ENCODE assay signal across 8 mouse cellular contexts in the genomic region with DNA sequence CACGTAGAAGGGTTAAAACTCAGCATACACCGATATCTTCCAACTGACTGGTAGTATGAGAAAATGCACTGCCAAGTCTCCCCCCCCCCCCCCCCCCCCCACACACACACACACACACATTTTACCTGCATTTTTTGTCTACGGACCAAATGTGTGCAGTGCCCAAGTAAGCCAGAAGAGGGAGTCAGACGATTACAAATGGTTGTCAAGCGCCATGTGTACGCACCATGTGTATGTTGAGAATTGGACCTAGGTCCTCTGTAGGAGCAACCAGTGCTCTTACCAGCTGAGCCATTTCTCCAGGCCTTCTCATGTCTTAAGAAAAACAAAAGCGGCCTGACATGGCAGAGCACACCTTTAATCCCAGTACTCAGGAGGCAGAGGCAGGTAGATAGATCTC. TPM values are rescaled to one million over a fixed set of nuclear protein-coding genes. Genes with fewer than 3 reads are reported as not detected.
DNase-seq lines count a peak whose midpoint lies in the region; ATAC-seq and TF ChIP-seq lines count a peak whose summit lies in the region.
"Had no signal": no experiment of that assay in that cellular context is flagged by ENCODE, and none has a peak within 500 bp of the region (broad histone marks: within the 10 kb centered on the region; RNA-seq: fewer than 3 reads in every experiment).

No protein-coding gene starts in this region.

- no peaks in the 10 kb centered on the region for H3K9me3 ChIP-seq in kidney, postnatal 0 days (replicated peaks; ENCODE audit: low read length)
- H3K9me3 ChIP-seq in kidney, embryonic 16.5 days (ENCODE audit: low read length): no peaks in the 10 kb centered on the region
- no peaks in the 10 kb centered on the region for H3K9me3 ChIP-seq in ES-E14 (ENCODE audit: control insufficient read depth, insufficient read depth, low read depth, low read length)
- H3K9me3 ChIP-seq: megakaryocyte, embryonic 14.5 days had no signal

- no peak overlapping the region for H3K9ac ChIP-seq in kidney, postnatal 0 days (ENCODE audit: low read depth, low read length)
- H3K9ac ChIP-seq in kidney, embryonic 16.5 days (replicated peaks; ENCODE audit: low read length): no peak overlapping the region
- no peak overlapping the region for H3K9ac ChIP-seq in ES-E14 (ENCODE audit: insufficient read depth, low read depth, low read length, poor library complexity, severe bottlenecking)

- TF ChIP-seq CTCF in kidney, postnatal 0 days (IDR thresholded peaks at IDR 0.05; ENCODE audit: low read depth): peak; percentile 73

- H3K36me3 ChIP-seq in kidney, postnatal 0 days (ENCODE audit: insufficient read depth, low read length): peaks cover 4% of the 10 kb centered on the region; the same call in 1 of the 2 replicates
- H3K36me3 ChIP-seq in kidney, embryonic 16.5 days (ENCODE audit: insufficient read depth, low read length): no peaks in the 10 kb centered on the region; the same call in 1 of the 2 replicates
- peaks cover 27% of the 10 kb centered on the region; the same call in 1 of the 2 replicates for H3K36me3 ChIP-seq in ES-E14 (ENCODE audit: control insufficient read depth, insufficient read depth, low read length, poor library complexity, severe bottlenecking)

- no peak for ATAC-seq in kidney, postnatal 0 days (replicated peaks; ENCODE audit: low FRiP score, low read depth)
- ATAC-seq in kidney, embryonic 16.5 days (ENCODE audit: low FRiP score, low TSS enrichment): no peak

- no peak overlapping the region for H3K27ac ChIP-seq in kidney, postnatal 0 days
- H3K27ac ChIP-seq in kidney, embryonic 16.5 days (ENCODE audit: low read length): no peak overlapping the region
- no peak overlapping the region for H3K27ac ChIP-seq in ES-E14 (ENCODE audit: insufficient read depth, low read depth, low read length, poor library complexity, severe bottlenecking)

- H3K4me2 ChIP-seq in kidney, postnatal 0 days (ENCODE audit: low read length): no peak overlapping the region
- H3K4me2 ChIP-seq in kidney, embryonic 16.5 days (replicated peaks; ENCODE audit: low read depth, low read length): no peak overlapping the region

- H3K27me3 ChIP-seq in kidney, postnatal 0 days (ENCODE audit: insufficient read depth, low read length): no peaks in the 10 kb centered on the region
- no peaks in the 10 kb centered on the region for H3K27me3 ChIP-seq in kidney, embryonic 16.5 days (ENCODE audit: insufficient read depth, low read length)
- H3K27me3 ChIP-seq: megakaryocyte, embryonic 14.5 days had no signal

- peak; percentile 58 for DNase-seq in kidney, postnatal 0 days (ENCODE audit: low spot score)
- DNase-seq in ES-E14 (ENCODE audit: low read depth, low spot score): peak; percentile 76
- peak; percentile 67 for DNase-seq in adrenal gland, postnatal 14 days
- peak; percentile 22 for DNase-seq in hindlimb bud, embryonic 11.5 days (ENCODE audit: extremely low spot score, low read depth, low spot score)
- peak; percentile 57 for DNase-seq in lung, postnatal 25 days (ENCODE audit: low spot score)
- no peak for DNase-seq in cerebellum, postnatal 36 days

- no peaks in the 10 kb centered on the region for H3K4me1 ChIP-seq in kidney, postnatal 0 days (replicated peaks; ENCODE audit: insufficient read depth, low read length)
- H3K4me1 ChIP-seq in kidney, embryonic 16.5 days (ENCODE audit: insufficient read depth, low read length): no peaks in the 10 kb centered on the region
- peaks cover 0 to 9% of the 10 kb centered on the region in 2 experiments; a peak in 1 of 4 replicates for H3K4me1 ChIP-seq in ES-E14 (ENCODE audit: control insufficient read depth in 2 of 2, insufficient read depth in 2 of 2, low read length in 2 of 2, poor library complexity in 1 of 2)

- H3K4me3 ChIP-seq in kidney, postnatal 0 days (replicated peaks; ENCODE audit: low read depth, low read length): no peak overlapping the region
- no peak overlapping the region for H3K4me3 ChIP-seq in kidney, embryonic 16.5 days (ENCODE audit: low read length)
- no peak overlapping the region for H3K4me3 ChIP-seq in ES-E14 (ENCODE audit: insufficient read depth in 1 of 2, low read depth in 1 of 2, low read length in 2 of 2, poor library complexity in 1 of 2, severe bottlenecking in 1 of 2)
- H3K4me3 ChIP-seq: megakaryocyte, embryonic 14.5 days had no signal

- WGBS in kidney, postnatal 0 days: 70% methylated on average over 7 of the region's 7 CpGs
- 61% methylated on average over 7 of the region's 7 CpGs for WGBS in kidney, embryonic 16.5 days

- in situ Hi-C loops in ES-E14 (cut with MboI; ENCODE audit: low sequenced_read_pairs in 2 of 2, unreplicated experiment in 2 of 2): no loop called here

TF ChIP-seq in ES-E14, 5 proteins besides CTCF, POLR2A, EP300 and RAD21:
- TF ChIP-seq ZC3H11A (IDR thresholded peaks at IDR 0.05; ENCODE audit: borderline replicate concordance, low read depth, low read length) (peak; percentile 94), ZNF384 (IDR thresholded peaks at IDR 0.05; ENCODE audit: low read depth, low read length) (no peak), CHD2 (IDR thresholded peaks at IDR 0.05; ENCODE audit: low read depth, low read length) (no peak)

RNA-seq across cellular contexts. Expression of a gene that starts 35.9 kb away (rescaled TPM):
- polyA plus RNA-seq in kidney, postnatal 0 days (2015; fragmentation: Nextera tagmentation; extraction: Ambion mirVana): 83.3 and 85.5 TPM in 2 replicates
- polyA plus RNA-seq in kidney, embryonic 16.5 days (2015; fragmentation: Nextera tagmentation; extraction: Ambion mirVana): 76.8 and 80.4 TPM in 2 replicates
- total RNA-seq in ES-E14 (2012; rRNA removed): 25.2 and 29.8 TPM in 2 replicates
- total RNA-seq in adrenal gland, postnatal 14 days (2021): 49.5 and 49.6 TPM in 2 replicates

Comparison
In these comparisons a context has a peak if more than half of its experiments do, and no peak if none do; other contexts are left out.
1. DNase-seq: peak in kidney, postnatal 0 days (single experiment), ES-E14 (single experiment), adrenal gland, postnatal 14 days (single experiment), hindlimb bud, embryonic 11.5 days (single experiment) and lung, postnatal 25 days (single experiment); none in cerebellum, postnatal 36 days (0 of 2).